Mouse (Mus musculus): ENCODE measurements around the gene Plekhm1. TPM values are rescaled to one million over a fixed set of nuclear protein-coding genes. Genes with fewer than 3 reads are reported as not detected.

Plekhm1 gene
- total and polyA plus RNA-seq, 3 experiments = 3.4 to 10.0 TPM; not detected in 1

DNA sequence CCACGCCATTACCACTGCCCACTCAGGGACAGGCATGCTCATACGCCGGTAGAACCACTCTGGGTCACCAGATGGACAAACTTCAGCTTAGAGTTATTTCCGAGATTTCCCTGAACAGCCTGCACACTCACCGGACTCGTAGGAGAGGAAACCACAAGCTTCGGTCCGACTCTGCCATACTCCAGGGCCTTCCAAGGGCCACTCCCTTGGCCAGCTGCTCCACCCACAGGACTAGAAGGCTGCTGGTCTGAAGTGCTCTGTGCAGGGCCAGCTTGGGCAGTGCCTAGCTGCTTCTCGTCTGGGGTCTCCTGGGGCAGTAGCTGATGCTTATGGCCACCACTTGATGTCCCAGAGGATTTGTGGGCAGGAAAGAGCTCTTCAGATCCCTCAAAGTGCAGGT, 25.7 kb downstream of the Plekhm1 start:
- H3K9ac ChIP-seq (ENCODE audit: control insufficient read depth, low read depth, low read length, poor library complexity, severe bottlenecking) = no peak overlapping the region
- H3K36me3 ChIP-seq (ENCODE audit: control insufficient read depth in 1 of 2, insufficient read depth in 2 of 2, low read length in 2 of 2) = peaks cover 9 to 15% of the 10 kb centered on the region in 2 experiments
- H3K27ac ChIP-seq (ENCODE audit: control insufficient read depth, low read depth, low read length) = no peak overlapping the region
- DNase-seq (ENCODE audit: low read depth, low spot score) = no peak
- peaks cover 8 to 10% of the 10 kb centered on the region in 2 experiments for H3K4me1 ChIP-seq (ENCODE audit: control insufficient read depth in 1 of 2, insufficient read depth in 2 of 2, low read length in 2 of 2)
- no peak overlapping the region for H3K4me3 ChIP-seq (ENCODE audit: control insufficient read depth in 1 of 2, insufficient read depth in 1 of 2, low read depth in 2 of 2, low read length in 2 of 2)
- TF ChIP-seq ETS1 (IDR thresholded peaks at IDR 0.05; ENCODE audit: low read depth, low read length) (no peak), SIN3A (IDR thresholded peaks at IDR 0.05; ENCODE audit: low read length) (no peak), ZNF384 (IDR thresholded peaks at IDR 0.05; ENCODE audit: low read depth, low read length) (no peak), E2F4 (IDR thresholded peaks at IDR 0.05; ENCODE audit: borderline replicate concordance, low read depth, low read length) (no peak), EP300 (IDR thresholded peaks at IDR 0.05; ENCODE audit: low read depth in 1 of 2, low read length in 2 of 2) (no peak), MEF2A (IDR thresholded peaks at IDR 0.05; ENCODE audit: extremely low read depth, insufficient replicate concordance, low read depth, low read length, poor library complexity, severe bottlenecking) (no peak), TBP (IDR thresholded peaks at IDR 0.05; ENCODE audit: low read depth, low read length) (no peak), GABPA (IDR thresholded peaks at IDR 0.05; ENCODE audit: low read depth, low read length) (no peak)
- no peaks in the 10 kb centered on the region for H3K27me3 ChIP-seq (ENCODE audit: control insufficient read depth in 1 of 2, insufficient read depth in 2 of 2, low read length in 2 of 2)
- no peaks in the 10 kb centered on the region for H3K79me2 ChIP-seq (ENCODE audit: control insufficient read depth, insufficient read depth, low read length, poor library complexity)
- H3K9me3 ChIP-seq (replicated peaks; ENCODE audit: insufficient read depth, low read length) = no peaks in the 10 kb centered on the region

DNA sequence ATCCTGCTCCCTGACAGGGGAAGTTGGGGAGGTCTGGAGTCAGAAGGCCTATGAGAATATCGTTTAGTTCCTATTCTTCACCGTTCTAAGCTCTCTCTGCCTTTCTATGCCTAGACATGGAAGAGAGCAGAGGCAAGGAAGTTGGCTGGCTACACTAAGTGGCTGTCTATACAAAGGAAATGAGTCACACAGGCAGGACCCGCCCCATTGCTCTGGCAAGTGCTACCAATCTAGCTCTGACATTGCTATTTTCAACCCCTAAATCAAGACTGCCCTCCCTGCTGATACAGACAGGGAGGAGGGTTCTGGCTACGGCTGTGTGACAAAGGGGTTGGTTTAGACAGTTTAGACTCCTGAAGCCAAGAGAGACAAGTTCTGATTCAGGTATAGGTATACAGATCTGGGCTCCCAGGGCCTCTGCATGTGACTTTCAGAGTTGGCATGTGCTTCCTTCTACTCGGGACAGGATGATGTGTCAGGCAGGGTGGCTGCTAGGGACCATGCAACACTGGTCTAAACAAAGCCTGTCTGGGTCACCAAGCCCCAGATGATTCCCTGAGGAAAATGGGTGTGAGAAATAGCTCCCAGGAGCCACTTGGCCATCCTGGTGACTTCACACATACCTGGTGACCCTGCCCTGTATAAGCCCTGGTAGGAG, 30.4 kb downstream of the Plekhm1 start:
- DNase-seq (ENCODE audit: low read depth, low spot score) = peak; percentile 94
- no peak overlapping the region for H3K9ac ChIP-seq (ENCODE audit: control insufficient read depth, low read depth, low read length, poor library complexity, severe bottlenecking)
- H3K4me3 ChIP-seq (ENCODE audit: control insufficient read depth in 1 of 2, insufficient read depth in 1 of 2, low read depth in 2 of 2, low read length in 2 of 2) = no peak overlapping the region
- H3K27ac ChIP-seq (ENCODE audit: control insufficient read depth, low read depth, low read length) = peak overlapping the region; percentile 44
- peaks cover 10 to 20% of the 10 kb centered on the region in 2 experiments for H3K4me1 ChIP-seq (ENCODE audit: control insufficient read depth in 1 of 2, insufficient read depth in 2 of 2, low read length in 2 of 2)
- peaks cover 8 to 21% of the 10 kb centered on the region in 2 experiments for H3K36me3 ChIP-seq (ENCODE audit: control insufficient read depth in 1 of 2, insufficient read depth in 2 of 2, low read length in 2 of 2)
- H3K27me3 ChIP-seq (ENCODE audit: control insufficient read depth in 1 of 2, insufficient read depth in 2 of 2, low read length in 2 of 2) = no peaks in the 10 kb centered on the region
- H3K79me2 ChIP-seq (ENCODE audit: control insufficient read depth, insufficient read depth, low read length, poor library complexity) = no peaks in the 10 kb centered on the region
- no peaks in the 10 kb centered on the region for H3K9me3 ChIP-seq (replicated peaks; ENCODE audit: insufficient read depth, low read length)
- TF ChIP-seq KAT2A (conservative IDR thresholded peaks at IDR 0.05; ENCODE audit: low read depth, low read length) = no peak
- peak in 1 of 2 experiments; percentile 17; a peak in 1 of 4 replicates for TF ChIP-seq EP300 (IDR thresholded peaks at IDR 0.05; ENCODE audit: low read depth in 1 of 2, low read length in 2 of 2)
- TF ChIP-seq RAD21 (IDR thresholded peaks at IDR 0.05; ENCODE audit: low read depth, low read length) = no peak
- TF ChIP-seq MYC (IDR thresholded peaks at IDR 0.05; ENCODE audit: low read depth, low read length) = no peak
- TF ChIP-seq MAX (IDR thresholded peaks at IDR 0.05; ENCODE audit: low read length) = no peak
- TF ChIP-seq NELFE (IDR thresholded peaks at IDR 0.05; ENCODE audit: low read depth, low read length) = no peak
- no peak for TF ChIP-seq POLR2AphosphoS2 (IDR thresholded peaks at IDR 0.05; ENCODE audit: low read length)
- TF ChIP-seq CTCF (IDR thresholded peaks at IDR 0.05 in 2 of 3, conservative IDR thresholded peaks at IDR 0.05 in 1 of 3; ENCODE audit: control insufficient read depth in 1 of 3, insufficient read depth in 1 of 3, low read depth in 2 of 3, low read length in 3 of 3, poor library complexity in 1 of 3, severe bottlenecking in 1 of 3) = no peak
- no peak for TF ChIP-seq GATA1 (IDR thresholded peaks at IDR 0.05; ENCODE audit: low read depth, low read length)
- no peak for TF ChIP-seq POLR2AphosphoS5 (IDR thresholded peaks at IDR 0.05; ENCODE audit: borderline replicate concordance, low read depth, low read length)
- peak; percentile 47 for TF ChIP-seq RCOR1 (IDR thresholded peaks at IDR 0.05; ENCODE audit: low read depth, low read length)
- TF ChIP-seq MAFK (IDR thresholded peaks at IDR 0.05; ENCODE audit: borderline replicate concordance, low read depth, low read length) = no peak
- peak; percentile 43; the same call in 1 of the 2 replicates for TF ChIP-seq ETS1 (IDR thresholded peaks at IDR 0.05; ENCODE audit: low read depth, low read length)
- no peak for TF ChIP-seq TAL1 (IDR thresholded peaks at IDR 0.05; ENCODE audit: low read length)
- no peak for TF ChIP-seq BHLHE40 (IDR thresholded peaks at IDR 0.05; ENCODE audit: borderline replicate concordance, low read depth, low read length)
- TF ChIP-seq SIN3A (IDR thresholded peaks at IDR 0.05; ENCODE audit: low read length) = 0 out of 2 replicates have a peak, but pooled peaks have one; percentile 3
- TF ChIP-seq ZC3H11A (IDR thresholded peaks at IDR 0.05; ENCODE audit: low read depth, low read length) = no peak
- TF ChIP-seq JUND (IDR thresholded peaks at IDR 0.05; ENCODE audit: low read depth, low read length) = no peak
- TF ChIP-seq MAZ (IDR thresholded peaks at IDR 0.05; ENCODE audit: low read depth, low read length) = no peak
- 0 out of 2 replicates have a peak, but pooled peaks have one; percentile 31 for TF ChIP-seq ELF1 (IDR thresholded peaks at IDR 0.05; ENCODE audit: low read depth, low read length)
- TF ChIP-seq POLR2A (IDR thresholded peaks at IDR 0.05; ENCODE audit: control insufficient read depth in 1 of 2, insufficient read depth in 1 of 2, low read depth in 1 of 2, low read length in 2 of 2, poor library complexity in 1 of 2) = no peak
- TF ChIP-seq NRF1 (IDR thresholded peaks at IDR 0.05; ENCODE audit: insufficient read depth, low read depth, low read length, poor library complexity, severe bottlenecking) = no peak
- no peak for TF ChIP-seq SMC3 (IDR thresholded peaks at IDR 0.05; ENCODE audit: low read depth, low read length)
- TF ChIP-seq USF1 (IDR thresholded peaks at IDR 0.05; ENCODE audit: low read depth, low read length) = no peak
- TF ChIP-seq ZNF384 (IDR thresholded peaks at IDR 0.05; ENCODE audit: low read depth, low read length) = no peak
- no peak for TF ChIP-seq USF2 (IDR thresholded peaks at IDR 0.05; ENCODE audit: borderline replicate concordance in 1 of 2, insufficient read depth in 1 of 2, low read depth in 1 of 2, low read length in 2 of 2)
- TF ChIP-seq TBP (IDR thresholded peaks at IDR 0.05; ENCODE audit: low read depth, low read length) = no peak

Measured in MEL (cell line).